Mouse (Mus musculus): ENCODE results near the gene Gng7.

The Gng7 gene

GRCm38 (mm10) chr10:80969298-80969697 lies 45.4 kb downstream of the Gng7 start:
- no peak for DNase-seq (ENCODE audit: extremely low spot score, low spot score)

DNA sequence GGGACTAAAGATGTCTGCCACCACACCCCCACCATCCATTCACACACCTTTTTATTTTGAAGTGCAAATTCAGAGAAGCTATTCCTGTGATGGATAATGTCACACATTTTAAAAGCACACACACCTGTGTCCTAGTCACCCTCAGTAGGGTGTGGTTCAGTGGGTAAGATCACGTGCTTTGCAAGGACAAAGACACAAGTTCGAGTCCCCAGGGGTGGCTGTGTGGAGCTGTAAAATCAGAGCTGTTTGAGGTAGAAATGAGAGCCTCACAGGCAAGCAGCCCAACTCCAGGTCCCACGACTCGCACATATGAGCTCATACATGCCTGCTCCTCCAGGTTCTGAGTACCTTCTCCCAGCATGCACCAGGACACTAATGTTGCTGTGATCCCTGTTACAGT lies 46.6 kb downstream of the Gng7 start:
- DNase-seq (ENCODE audit: extremely low spot score, low spot score), result no peak

- DNase-seq (ENCODE audit: extremely low spot score, low spot score), result no peak
Observed at GRCm38 (mm10) chr10:80967101-80967656, 47.6 kb downstream of the Gng7 start.

DNA sequence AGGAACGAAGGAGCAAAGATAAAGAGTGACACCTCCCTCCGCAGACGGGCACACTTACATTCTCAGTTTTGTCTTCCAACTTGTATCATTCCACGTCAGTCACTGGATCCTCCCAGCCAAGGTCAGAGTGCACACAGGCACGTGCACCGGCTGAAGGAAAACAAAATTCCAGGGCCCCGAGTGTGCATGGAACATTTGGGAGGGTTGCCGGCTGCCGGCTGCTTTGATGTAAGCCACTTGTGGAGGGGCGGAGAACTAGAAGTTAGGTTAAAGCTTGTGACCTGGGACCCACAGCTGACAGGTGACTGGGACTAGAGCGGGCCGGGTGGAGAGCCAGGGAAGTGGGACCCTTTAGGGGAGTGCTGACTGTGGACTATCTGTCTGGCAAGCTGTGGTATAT lies 48.4 kb downstream of the Gng7 start:
- DNase-seq (ENCODE audit: extremely low spot score, low spot score), result no peak

- DNase-seq (ENCODE audit: extremely low spot score, low spot score), result no peak
Observed at GRCm38 (mm10) chr10:80963031-80963975, 51.4 kb downstream of the Gng7 start.

DNA sequence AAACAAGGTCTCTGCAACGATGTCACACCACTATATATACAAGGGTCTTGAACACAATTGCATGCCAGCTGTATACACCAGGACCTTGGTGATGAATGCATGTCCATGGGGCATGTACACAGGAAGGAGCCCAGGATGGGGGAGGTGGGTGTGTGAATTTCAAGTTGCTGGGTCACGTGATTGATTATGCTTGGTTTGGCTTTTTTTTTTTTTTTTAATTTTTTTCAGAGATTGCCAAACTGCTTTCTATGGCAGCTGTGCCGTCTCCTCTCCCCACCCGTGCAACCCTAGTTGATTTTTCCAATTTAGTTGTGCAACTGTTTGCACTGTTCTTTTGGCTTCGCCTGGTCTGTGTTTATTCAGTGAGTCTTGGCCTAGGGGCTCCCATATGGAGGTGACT lies 52.2 kb downstream of the Gng7 start:
- no peak for DNase-seq (ENCODE audit: extremely low spot score, low spot score)

DNA sequence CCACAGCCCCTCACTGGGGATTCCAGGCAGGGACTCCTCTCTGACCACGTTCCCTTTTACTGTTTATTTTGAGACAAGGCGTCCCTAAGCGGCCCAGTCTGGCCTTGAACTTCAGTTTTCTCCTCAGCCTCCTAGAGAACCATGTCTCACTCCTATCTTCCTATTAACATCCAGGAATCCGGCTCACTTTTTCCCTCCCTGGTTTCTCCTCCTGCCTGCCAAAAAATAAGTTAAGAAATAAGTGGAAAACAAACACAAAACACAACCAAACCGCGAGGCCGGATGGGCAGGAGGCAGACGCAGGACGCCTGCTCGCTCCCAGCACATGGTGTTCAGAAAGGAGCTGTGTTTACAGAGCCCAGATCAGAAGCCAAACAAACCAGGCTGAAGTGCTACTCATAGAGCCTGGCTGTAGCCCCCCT lies 52.7 kb downstream of the Gng7 start:
- no peak for DNase-seq (ENCODE audit: extremely low spot score, low spot score)

GRCm38 (mm10) chr10:80960551-80961508 lies 53.9 kb downstream of the Gng7 start:
- DNase-seq (ENCODE audit: extremely low spot score, low spot score), result peak; percentile 70

DNA sequence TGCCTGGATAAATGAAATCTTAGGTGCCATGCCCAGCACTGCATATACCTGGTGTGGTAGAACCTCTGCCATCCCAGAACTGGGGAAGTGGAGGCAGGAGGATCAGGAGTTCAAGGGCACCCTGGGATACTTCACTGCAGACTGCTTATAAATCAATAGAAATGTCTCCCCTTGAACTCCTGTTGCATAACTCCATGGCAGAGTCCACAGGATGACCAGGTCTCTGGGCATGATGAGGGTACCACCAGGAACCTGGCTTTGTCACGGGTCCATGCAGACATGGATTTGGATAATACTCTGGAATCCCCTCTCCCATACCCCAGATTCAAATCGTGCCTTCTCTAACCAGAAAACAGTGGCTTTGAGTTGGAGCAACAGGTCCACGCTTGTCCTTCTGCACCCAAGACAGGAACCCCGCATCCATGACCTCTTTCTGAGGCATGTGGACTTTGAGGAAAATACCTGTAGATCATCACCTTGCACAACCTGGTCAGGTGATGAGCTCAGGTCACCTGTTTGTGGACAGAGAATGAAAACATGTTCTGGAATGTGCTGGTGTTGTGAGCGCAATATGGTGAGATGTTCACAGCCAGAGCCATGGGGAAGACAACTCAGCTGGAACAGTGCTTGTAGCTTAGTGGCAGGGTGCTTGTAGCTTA lies 55.6 kb downstream of the Gng7 start:
- no peak for DNase-seq (ENCODE audit: extremely low spot score, low spot score)

GRCm38 (mm10) chr10:80957791-80958190 lies 57.0 kb downstream of the Gng7 start:
- no peak for DNase-seq (ENCODE audit: extremely low spot score, low spot score)

DNA sequence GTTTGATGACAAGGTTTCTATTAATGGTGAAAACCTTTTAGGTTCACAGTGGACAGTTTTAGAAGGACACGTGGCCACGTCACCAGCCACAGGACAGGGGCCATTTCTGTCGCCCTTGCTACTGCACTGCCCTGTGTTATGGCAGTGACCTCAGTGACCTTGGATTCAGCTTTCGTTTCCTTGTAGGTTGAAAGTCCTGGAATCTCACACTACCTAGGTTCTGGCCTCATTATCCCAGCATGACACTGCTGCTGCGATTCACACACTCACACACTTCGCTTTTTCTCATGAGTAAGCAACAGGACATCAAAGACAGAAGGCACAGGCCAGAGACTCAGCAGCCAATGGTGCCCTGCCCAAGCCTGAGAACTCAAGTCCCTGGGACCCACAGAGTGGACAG lies 57.8 kb downstream of the Gng7 start:
- no peak for DNase-seq (ENCODE audit: extremely low spot score, low spot score)

DNA sequence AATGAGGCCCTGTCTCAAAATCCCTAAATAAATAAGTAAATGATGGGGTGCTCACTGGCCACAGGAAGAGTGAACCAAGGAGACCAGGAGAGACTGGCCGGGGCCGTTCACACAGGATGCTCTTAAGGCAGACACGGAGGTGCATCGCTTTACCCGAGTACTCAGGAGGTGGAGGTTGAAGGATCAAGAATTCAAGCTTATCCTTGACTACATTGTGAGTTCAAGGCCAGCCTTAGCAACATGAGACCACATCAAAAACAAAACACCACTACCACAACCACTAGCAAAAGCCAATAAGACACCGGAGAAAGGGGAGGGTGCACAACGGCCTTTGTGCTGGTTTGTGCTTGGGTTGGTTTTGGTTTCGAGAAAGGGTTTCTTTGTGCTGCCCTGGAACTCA lies 58.4 kb downstream of the Gng7 start:
- no peak for DNase-seq (ENCODE audit: extremely low spot score, low spot score)

DNA sequence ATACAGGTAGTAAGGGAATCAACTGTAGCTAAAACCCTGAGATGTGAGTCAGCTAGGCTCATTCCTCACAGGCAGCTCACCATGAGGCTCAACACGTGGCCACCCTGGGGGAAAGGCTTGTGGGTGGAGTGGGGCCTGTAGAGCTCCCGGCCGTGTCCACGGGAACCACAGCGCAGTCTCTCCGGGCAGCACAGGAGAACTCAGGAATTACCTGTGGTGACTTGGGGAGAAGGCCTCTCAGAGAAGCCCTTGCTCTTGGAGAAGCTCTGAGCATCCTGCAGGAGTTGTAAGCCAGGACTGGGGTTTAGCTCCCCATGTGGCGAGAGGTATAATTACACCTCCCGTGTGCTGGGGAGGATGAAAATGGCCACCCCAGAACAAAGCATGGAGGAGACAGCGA lies 59.2 kb downstream of the Gng7 start:
- DNase-seq (ENCODE audit: extremely low spot score, low spot score), result peak; percentile 63

DNA sequence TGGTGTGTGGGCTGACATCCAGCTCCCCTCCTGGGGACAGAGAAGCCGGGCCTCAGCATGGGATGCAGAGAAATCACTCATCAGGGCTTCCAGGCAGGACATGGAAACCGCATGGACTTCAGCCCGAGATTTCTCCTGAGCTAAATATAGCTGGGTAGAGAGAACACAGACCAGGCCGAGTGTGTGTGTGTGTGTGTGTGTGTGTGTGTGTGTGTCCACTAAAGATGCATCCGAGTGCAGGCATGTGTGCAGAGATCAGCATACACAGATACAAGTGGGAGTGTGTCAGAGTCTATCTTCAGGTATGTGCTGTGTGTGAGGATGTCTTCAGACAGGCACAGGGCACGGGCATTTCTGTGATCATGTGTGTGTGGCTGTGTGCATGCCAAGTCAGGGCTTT lies 59.9 kb downstream of the Gng7 start:
- no peak for DNase-seq (ENCODE audit: extremely low spot score, low spot score)

DNA sequence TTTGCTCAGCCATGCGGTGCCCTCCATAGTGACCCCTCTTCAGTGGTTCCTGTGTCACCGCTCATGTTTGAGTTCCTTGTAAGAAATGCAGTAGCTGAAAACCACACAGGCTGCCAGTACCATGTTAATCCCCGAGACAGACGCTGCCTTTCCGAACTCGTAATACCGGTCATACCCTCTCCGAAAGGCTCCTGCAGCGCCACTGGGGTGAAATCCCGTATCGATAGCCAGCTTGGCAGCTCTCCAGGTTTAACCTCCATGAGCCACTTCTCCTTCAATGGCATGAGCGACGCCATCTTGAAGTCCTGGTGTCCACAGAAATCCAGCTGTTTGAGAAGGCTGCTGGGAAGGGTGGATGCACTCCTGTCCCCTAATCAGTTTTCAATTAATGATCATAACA lies 60.3 kb downstream of the Gng7 start:
- no peak for DNase-seq (ENCODE audit: extremely low spot score, low spot score)

- DNase-seq (ENCODE audit: extremely low spot score, low spot score), result no peak
Observed at GRCm38 (mm10) chr10:80952449-80952848, 62.3 kb downstream of the Gng7 start.

GRCm38 (mm10) chr10:80951761-80952390 lies 62.9 kb downstream of the Gng7 start:
- DNase-seq (ENCODE audit: extremely low spot score, low spot score), result no peak

GRCm38 (mm10) chr10:80950314-80950713 lies 64.4 kb downstream of the Gng7 start:
- no peak for DNase-seq (ENCODE audit: extremely low spot score, low spot score)

DNA sequence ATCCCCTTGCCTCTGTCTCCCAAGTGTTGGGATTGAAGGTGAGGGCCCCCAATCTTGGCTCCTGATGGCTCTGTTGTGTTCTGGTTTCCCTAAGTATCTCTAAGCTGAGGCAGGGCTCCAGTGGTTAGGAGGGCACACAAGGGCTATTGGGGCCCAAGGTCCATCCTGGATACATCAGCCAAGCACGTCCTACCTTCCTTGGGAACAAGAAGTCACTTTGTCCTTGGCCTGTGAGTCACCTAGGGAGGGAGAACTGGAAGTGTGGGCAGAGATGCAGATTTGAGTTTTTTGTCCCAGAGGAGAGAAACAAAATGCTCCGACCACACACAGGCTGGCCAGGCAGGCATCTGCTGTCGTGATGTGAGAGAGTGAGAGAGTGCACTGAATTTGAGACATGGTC lies 65.7 kb downstream of the Gng7 start:
- no peak for DNase-seq (ENCODE audit: extremely low spot score, low spot score)

- no peak for DNase-seq (ENCODE audit: extremely low spot score, low spot score)
Observed at GRCm38 (mm10) chr10:80948570-80948969, 66.2 kb downstream of the Gng7 start.

- DNase-seq (ENCODE audit: extremely low spot score, low spot score), result no peak
Observed at GRCm38 (mm10) chr10:80947802-80948201, 66.9 kb downstream of the Gng7 start.
